Mouse (Mus musculus) bone marrow macrophage, adult 2 months (primary cell): ENCODE results near the gene Ptprk.

Experiments used
- CTCF ChIP-seq: IDR thresholded peaks from 2 replicates; pipeline ENCODE4 v1.5.1; 2012; ENCODE audit warnings: low read depth, mild to moderate bottlenecking, low read length, moderate library complexity
- POLR2A ChIP-seq: IDR thresholded peaks from 2 replicates; pipeline ENCODE4 v1.6.1; 2012; ENCODE audit warnings: mild to moderate bottlenecking, low read depth, low read length, borderline replicate concordance

GRCm38 (mm10) chr10:28251385-28251784 is 176.8 kb downstream of the Ptprk start:
- TF ChIP-seq CTCF (no peak), POLR2A (no peak)
